Mouse (Mus musculus) kidney, embryonic 15.5 days (tissue): ENCODE measurements around the gene Usp24. TPM values are rescaled to one million over a fixed set of nuclear protein-coding genes. Genes with fewer than 3 reads are reported as not detected.
"Not testable (repeated sequence)": the region's sequence is repeated elsewhere in the genome, so short reads cannot be mapped to it uniquely, and the experiment has no call there.

Source experiments
- ATAC-seq: fragments of 200-750 bp; cut with Nextera tagmentation; replicated peaks from 2 replicates; pipeline ENCODE4 v1.8.0; 2017; ENCODE audit warnings: moderate TSS enrichment; ENCODE audit not compliant: low FRiP score
- H3K27ac ChIP-seq: fragments of 300-500 bp; sonication (generic); 2 replicates; pipeline ENCODE4 v1.5.1; 2015; ENCODE audit warnings: mild to moderate bottlenecking, inconsistent platforms
- H3K27me3 ChIP-seq: fragments of 300-500 bp; sonication (generic); 2 replicates; pipeline ENCODE4 v1.6.1; 2015; ENCODE audit warnings: inconsistent platforms
- H3K36me3 ChIP-seq: fragments of 300-500 bp; sonication (generic); 2 replicates; pipeline ENCODE4 v1.6.1; 2015; ENCODE audit warnings: inconsistent platforms
- H3K4me1 ChIP-seq: fragments of 300-500 bp; sonication (generic); 2 replicates; pipeline ENCODE4 v1.6.1; 2015; ENCODE audit warnings: inconsistent platforms
- H3K4me2 ChIP-seq: fragments of 300-500 bp; sonication (generic); 2 replicates; pipeline ENCODE4 v1.6.1; 2015; ENCODE audit warnings: moderate library complexity, mild to moderate bottlenecking, inconsistent platforms
- H3K4me3 ChIP-seq: fragments of 300-500 bp; sonication (generic); replicated peaks from 2 replicates; pipeline ENCODE4 v1.5.1; 2015; ENCODE audit warnings: mild to moderate bottlenecking, inconsistent platforms
- H3K9ac ChIP-seq: fragments of 300-500 bp; sonication (generic); 2 replicates; pipeline ENCODE4 v1.6.1; 2015; ENCODE audit warnings: mild to moderate bottlenecking, inconsistent platforms
- H3K9me3 ChIP-seq: fragments of 300-500 bp; sonication (generic); replicated peaks from 2 replicates; pipeline ENCODE4 v1.6.1; 2016; ENCODE audit warnings: inconsistent platforms
- WGBS: fragments of 180-500 bp; shearing (Covaris S2); methylation state at CpG from one replicate; pipeline ENCODE4 v1.1.7; 2015; ENCODE audit warnings: mixed read lengths; 5-methylcytosine and 5-hydroxymethylcytosine counted together
- polyA plus RNA-seq: library from polyadenylated mRNA; unstranded; fragments of >200 nt; fragmentation: Nextera tagmentation; extraction: Ambion mirVana; gene quantifications from 2 replicates; pipeline ENCODE4 v1.2.1, GENCODE M21; 2015

The Usp24 gene
- polyA plus RNA-seq, 1 experiment from 2014 or later = 9.3 TPM

GRCm38 (mm10) chr4:106322846-106323245, 6.8 kb downstream of the Usp24 start:
- Histone ChIP-seq H3K4me2 (no peak overlapping the region), H3K4me1 (peaks cover 34% of the 10 kb centered on the region), H3K9me3 (no peaks in the 10 kb centered on the region), H3K36me3 (peaks cover 3% of the 10 kb centered on the region; the same call in 1 of the 2 replicates), H3K9ac (no peak overlapping the region), H3K27ac (no peak overlapping the region), H3K27me3 (no peaks in the 10 kb centered on the region), H3K4me3 (no peak overlapping the region)
- no peak for ATAC-seq
- WGBS = 89% methylated on average over 10 of the region's 10 CpGs

DNA sequence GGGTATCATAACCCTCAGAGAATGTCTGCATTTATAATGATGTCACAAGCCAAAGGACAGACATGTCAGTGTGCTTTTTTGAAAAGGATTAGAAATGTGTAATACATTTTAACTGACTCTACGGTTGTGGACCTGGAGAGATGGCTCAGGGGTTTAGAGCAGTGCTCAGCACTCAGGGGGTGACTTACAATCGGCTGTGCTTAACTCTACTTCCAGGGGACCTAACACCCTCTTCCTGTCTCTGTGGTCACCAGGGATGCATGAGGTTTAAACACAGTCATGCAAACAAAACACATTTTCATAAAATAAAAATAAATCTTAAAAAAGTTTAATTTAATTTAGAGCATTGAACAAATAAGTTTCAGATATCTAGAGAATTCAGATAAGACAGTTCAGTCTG, 7.3 kb downstream of the Usp24 start:
- H3K4me1 ChIP-seq = peaks cover 29% of the 10 kb centered on the region
- H3K36me3 ChIP-seq = peaks cover 3% of the 10 kb centered on the region; the same call in 1 of the 2 replicates
- 68% methylated on average over 2 of the region's 2 CpGs for WGBS

DNA sequence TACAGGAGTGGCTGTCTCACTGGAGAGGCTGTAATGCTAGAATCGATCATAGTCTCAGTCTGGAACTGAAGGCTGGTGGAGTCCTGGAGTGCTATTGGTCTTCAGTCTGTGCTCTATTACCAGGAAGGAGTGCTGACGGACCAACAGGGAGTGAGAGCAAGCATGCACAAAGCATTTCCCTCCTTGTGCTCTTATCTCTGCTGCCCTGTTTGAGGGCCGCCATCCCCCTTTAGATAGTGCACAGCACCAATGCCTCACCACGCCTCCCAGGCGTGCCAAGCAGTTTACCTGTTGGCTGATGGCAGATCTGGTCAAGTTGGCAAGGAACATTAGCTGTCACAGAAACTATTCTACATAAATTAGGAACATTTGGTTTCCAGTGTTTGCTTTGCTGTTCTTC, 11.4 kb downstream of the Usp24 start:
- 0 out of 2 replicates have a peak overlapping the region, but pooled peaks have one; percentile 27 for H3K27ac ChIP-seq
- no peak overlapping the region for H3K9ac ChIP-seq
- no peaks in the 10 kb centered on the region for H3K9me3 ChIP-seq
- peaks cover 3% of the 10 kb centered on the region; the same call in 1 of the 2 replicates for H3K36me3 ChIP-seq
- 87% methylated on average over 5 of the region's 5 CpGs for WGBS
- no peak overlapping the region for H3K4me2 ChIP-seq
- ATAC-seq = peak; percentile 69
- H3K4me1 ChIP-seq = peaks cover 19% of the 10 kb centered on the region
- H3K27me3 ChIP-seq = no peaks in the 10 kb centered on the region
- no peak overlapping the region for H3K4me3 ChIP-seq

More for the DNA sequence above, 7.3 kb downstream of the Usp24 start:
- Histone ChIP-seq H3K27ac (no peak overlapping the region), H3K4me3 (no peak overlapping the region), H3K9ac (no peak overlapping the region), H3K27me3 (no peaks in the 10 kb centered on the region), H3K4me2 (no peak overlapping the region), H3K9me3 (no peaks in the 10 kb centered on the region)
- ATAC-seq = no peak

- Histone ChIP-seq H3K36me3 (peaks cover 3% of the 10 kb centered on the region; the same call in 1 of the 2 replicates), H3K27me3 (no peaks in the 10 kb centered on the region), H3K9me3 (no peaks in the 10 kb centered on the region), H3K4me2 (no peak overlapping the region), H3K27ac (no peak overlapping the region), H3K9ac (no peak overlapping the region), H3K4me1 (peaks cover 21% of the 10 kb centered on the region), H3K4me3 (no peak overlapping the region)
- 94% methylated on average over 4 of the region's 4 CpGs for WGBS
- no peak for ATAC-seq
Observed at GRCm38 (mm10) chr4:106328704-106329103, 12.7 kb downstream of the Usp24 start.

- not testable (repeated sequence) for H3K9me3 ChIP-seq, H3K27ac ChIP-seq, H3K27me3 ChIP-seq, H3K4me2 ChIP-seq, H3K36me3 ChIP-seq, H3K4me3 ChIP-seq, ATAC-seq, H3K9ac ChIP-seq
- WGBS = 81% methylated on average over 6 of the region's 6 CpGs
- H3K4me1 ChIP-seq = peaks cover 21% of the 10 kb centered on the region
Observed at GRCm38 (mm10) chr4:106329171-106329570, 13.2 kb downstream of the Usp24 start.

DNA sequence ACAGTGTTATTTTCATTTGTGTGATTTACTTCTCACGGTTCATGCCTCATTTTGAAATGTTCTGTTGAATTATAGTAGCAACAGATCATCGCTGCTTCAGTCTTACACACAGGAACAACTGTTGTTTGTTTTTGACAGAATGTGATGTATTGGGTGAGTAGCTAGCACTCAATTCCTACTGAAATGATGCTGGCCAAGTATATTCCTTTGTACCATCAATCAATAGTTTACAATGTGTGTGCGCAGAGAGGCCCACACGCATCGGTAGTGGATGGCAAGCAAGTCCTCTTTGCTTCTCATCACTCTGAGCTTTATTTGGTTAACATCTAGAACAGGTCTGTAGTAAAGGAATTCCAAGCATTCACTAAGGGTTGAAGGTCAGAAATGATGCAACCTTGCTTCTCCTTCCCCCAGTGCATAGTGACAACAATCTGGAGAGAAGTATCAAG, 14.4 kb downstream of the Usp24 start:
- Histone ChIP-seq H3K27ac (peak overlapping the region; percentile 14; the same call in 1 of the 2 replicates), H3K4me2 (no peak overlapping the region), H3K9ac (no peak overlapping the region), H3K4me3 (no peak overlapping the region), H3K9me3 (no peaks in the 10 kb centered on the region), H3K36me3 (no peaks in the 10 kb centered on the region), H3K27me3 (no peaks in the 10 kb centered on the region), H3K4me1 (peaks cover 24% of the 10 kb centered on the region)
- WGBS = 63% methylated on average over 5 of the region's 5 CpGs
- ATAC-seq = no peak

DNA sequence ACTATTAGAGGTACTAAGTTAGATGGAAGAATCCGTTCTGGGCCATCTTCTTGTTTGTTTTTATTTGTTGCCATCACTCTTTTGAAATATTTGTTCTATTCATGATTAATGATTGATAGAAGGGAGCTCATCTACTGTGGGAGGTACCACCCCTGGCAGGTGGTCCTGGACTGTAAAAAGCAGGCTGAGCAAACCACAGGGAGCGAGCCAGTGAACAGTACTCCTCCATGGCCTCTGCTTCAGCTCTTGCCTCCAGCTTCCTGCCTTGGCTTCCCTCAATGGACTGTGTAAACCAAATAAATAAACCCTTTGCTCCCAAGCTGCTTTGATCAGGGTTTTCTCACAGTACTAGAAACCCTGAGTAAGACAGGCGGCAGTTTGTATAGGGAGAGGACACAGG, 17.1 kb downstream of the Usp24 start:
- Histone ChIP-seq H3K27ac (no peak overlapping the region), H3K4me1 (peaks cover 20% of the 10 kb centered on the region), H3K36me3 (no peaks in the 10 kb centered on the region), H3K9me3 (no peaks in the 10 kb centered on the region), H3K4me2 (no peak overlapping the region), H3K9ac (no peak overlapping the region), H3K27me3 (no peaks in the 10 kb centered on the region), H3K4me3 (no peak overlapping the region)
- 72% methylated on average over 3 of the region's 3 CpGs for WGBS
- ATAC-seq = no peak

GRCm38 (mm10) chr4:106333584-106333983, 17.6 kb downstream of the Usp24 start:
- Histone ChIP-seq H3K9ac (no peak overlapping the region), H3K4me2 (no peak overlapping the region), H3K27me3 (no peaks in the 10 kb centered on the region), H3K36me3 (no peaks in the 10 kb centered on the region), H3K4me3 (no peak overlapping the region), H3K9me3 (no peaks in the 10 kb centered on the region), H3K4me1 (peaks cover 21% of the 10 kb centered on the region), H3K27ac (no peak overlapping the region)
- ATAC-seq = no peak
- whole genome bisulfite sequencing = 70% methylated on average over 2 of the region's 2 CpGs

GRCm38 (mm10) chr4:106335858-106336257, 19.8 kb downstream of the Usp24 start:
- H3K4me3 ChIP-seq = no peak overlapping the region
- no peaks in the 10 kb centered on the region for H3K9me3 ChIP-seq
- ATAC-seq = no peak
- WGBS = 94% methylated on average over 1 of the region's 1 CpGs
- H3K36me3 ChIP-seq = no peaks in the 10 kb centered on the region
- no peak overlapping the region for H3K9ac ChIP-seq
- no peak overlapping the region for H3K4me2 ChIP-seq
- no peaks in the 10 kb centered on the region for H3K27me3 ChIP-seq
- H3K4me1 ChIP-seq = peaks cover 24% of the 10 kb centered on the region
- H3K27ac ChIP-seq = no peak overlapping the region

DNA sequence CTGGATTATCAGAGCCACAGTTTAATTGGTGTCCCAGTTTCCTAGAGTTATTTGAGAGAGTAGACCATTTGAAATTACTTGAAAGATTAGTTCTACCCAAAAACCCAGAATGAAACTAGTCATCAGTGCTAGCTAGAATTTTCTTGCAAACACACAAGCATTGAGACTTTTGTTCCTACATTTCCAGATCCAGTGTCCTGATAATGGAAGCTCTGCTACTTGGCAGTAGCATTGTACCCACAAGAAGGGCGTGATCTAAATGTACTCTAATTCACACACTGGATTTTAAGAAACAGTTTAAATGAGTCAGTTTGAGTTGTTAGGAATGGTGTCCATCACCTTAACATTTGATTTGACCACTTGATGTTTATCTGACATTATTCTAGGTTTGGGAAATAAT, 31.7 kb downstream of the Usp24 start:
- 93% methylated on average over 1 of the region's 1 CpGs for WGBS
- Histone ChIP-seq H3K9me3 (no peaks in the 10 kb centered on the region), H3K4me1 (no peaks in the 10 kb centered on the region), H3K9ac (no peak overlapping the region), H3K4me2 (no peak overlapping the region), H3K27me3 (no peaks in the 10 kb centered on the region), H3K27ac (no peak overlapping the region), H3K4me3 (no peak overlapping the region), H3K36me3 (peaks cover 65% of the 10 kb centered on the region)
- no peak for ATAC-seq

- not testable (repeated sequence) for H3K9me3 ChIP-seq, H3K27me3 ChIP-seq, H3K4me1 ChIP-seq, H3K9ac ChIP-seq, ATAC-seq, H3K27ac ChIP-seq, H3K4me3 ChIP-seq, H3K4me2 ChIP-seq
- peaks cover 67% of the 10 kb centered on the region for H3K36me3 ChIP-seq
- 84% methylated on average over 2 of the region's 2 CpGs for WGBS
Observed at GRCm38 (mm10) chr4:106355025-106355424, 39.0 kb downstream of the Usp24 start.

DNA sequence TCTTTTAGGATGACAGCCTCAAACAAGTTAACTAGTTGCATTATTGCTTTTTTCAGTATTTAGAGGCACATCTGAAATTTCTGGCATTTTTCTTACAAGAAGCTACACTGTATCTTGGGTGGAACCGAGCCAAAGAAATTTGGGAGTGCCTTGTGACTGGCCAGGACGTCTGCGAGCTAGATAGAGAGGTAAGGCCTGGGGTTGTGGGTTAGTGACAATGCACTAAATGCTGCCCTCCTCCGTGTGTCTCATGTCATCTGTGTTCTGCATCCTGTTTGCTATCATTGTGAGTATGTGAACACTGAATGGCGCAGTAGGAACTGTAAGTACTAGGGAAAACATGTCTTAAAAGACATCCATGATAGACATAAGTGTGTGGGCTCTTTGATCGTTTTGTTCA, 54.0 kb downstream of the Usp24 start:
- Histone ChIP-seq H3K36me3 (peaks cover 73% of the 10 kb centered on the region), H3K4me1 (no peaks in the 10 kb centered on the region), H3K9ac (no peak overlapping the region), H3K27me3 (no peaks in the 10 kb centered on the region), H3K9me3 (no peaks in the 10 kb centered on the region), H3K27ac (no peak overlapping the region), H3K4me2 (no peak overlapping the region), H3K4me3 (no peak overlapping the region)
- WGBS = 81% methylated on average over 6 of the region's 6 CpGs
- no peak for ATAC-seq

- Histone ChIP-seq H3K4me1 (no peaks in the 10 kb centered on the region), H3K9me3 (no peaks in the 10 kb centered on the region), H3K27ac (no peak overlapping the region), H3K9ac (no peak overlapping the region), H3K4me2 (no peak overlapping the region), H3K36me3 (peaks cover 84% of the 10 kb centered on the region), H3K27me3 (no peaks in the 10 kb centered on the region), H3K4me3 (no peak overlapping the region)
- 62% methylated on average over 1 of the region's 1 CpGs for WGBS
- no peak for ATAC-seq
Observed at GRCm38 (mm10) chr4:106375857-106376256, 59.8 kb downstream of the Usp24 start.
